Mouse (Mus musculus): Measurements from ENCODE around the gene Gm960. TPM values are rescaled to one million over a fixed set of nuclear protein-coding genes. Genes with fewer than 3 reads are reported as not detected.

Gene Gm960
- polyA plus RNA-seq, 3 experiments from 2014 or later = not detected

DNA sequence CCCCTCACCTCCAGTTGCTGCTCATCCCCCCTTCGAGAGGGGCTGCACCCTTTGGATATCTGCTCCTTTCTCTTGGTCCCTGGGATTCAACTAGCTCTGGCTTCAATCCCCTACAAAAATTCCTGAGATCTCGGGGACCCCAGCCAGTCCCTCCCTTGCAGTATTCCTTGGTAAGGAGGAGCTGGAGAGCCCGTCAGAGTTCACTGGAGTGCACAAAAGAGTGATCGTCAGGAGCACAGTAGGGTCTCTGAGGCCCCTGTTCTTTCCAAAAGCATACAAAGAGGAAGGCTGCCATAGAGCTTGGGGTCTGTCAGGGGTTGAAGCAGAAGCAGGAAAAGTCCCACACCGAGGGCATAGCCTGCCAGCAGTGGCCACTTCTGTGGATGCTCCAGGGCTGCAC, 75.7 kb downstream of the Gm960 start:
- ATAC-seq = no peak

DNA sequence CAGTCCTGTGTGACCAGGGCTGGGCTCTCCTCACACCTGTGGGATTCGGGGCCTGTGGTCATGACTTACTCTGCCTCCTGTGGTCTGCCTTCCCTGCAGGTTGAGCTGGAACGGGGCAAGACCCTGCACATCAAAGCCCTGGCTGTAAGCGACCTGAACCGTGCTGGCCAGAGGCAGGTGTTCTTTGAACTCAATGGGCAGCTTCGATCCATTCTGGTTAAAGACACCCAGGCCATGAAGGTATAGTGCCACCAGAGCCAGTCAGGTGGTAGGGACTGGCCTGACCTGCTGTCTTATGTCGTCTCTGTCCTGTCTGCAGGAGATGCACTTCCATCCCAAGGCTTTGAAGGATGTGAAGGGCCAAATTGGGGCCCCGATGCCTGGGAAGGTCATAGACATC, 77.7 kb downstream of the Gm960 start:
- no peak for ATAC-seq

DNA sequence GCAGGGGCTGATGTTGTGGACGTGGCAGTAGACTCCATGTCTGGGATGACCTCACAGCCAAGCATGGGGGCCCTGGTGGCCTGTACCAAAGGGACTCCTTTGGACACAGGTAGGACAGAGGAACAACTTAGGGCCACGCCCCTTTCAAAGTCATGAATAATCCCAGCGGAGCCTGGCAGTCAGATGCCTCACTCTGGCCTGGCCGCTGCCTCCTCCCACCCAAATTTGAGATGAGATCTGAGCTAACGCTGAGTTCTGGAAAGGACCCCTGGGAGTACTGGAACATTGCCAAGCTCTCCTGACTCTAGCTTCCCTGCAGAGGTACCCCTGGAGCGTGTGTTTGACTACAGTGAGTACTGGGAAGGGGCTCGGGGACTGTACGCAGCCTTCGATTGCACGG, 79.0 kb downstream of the Gm960 start:
- ATAC-seq = no peak

DNA sequence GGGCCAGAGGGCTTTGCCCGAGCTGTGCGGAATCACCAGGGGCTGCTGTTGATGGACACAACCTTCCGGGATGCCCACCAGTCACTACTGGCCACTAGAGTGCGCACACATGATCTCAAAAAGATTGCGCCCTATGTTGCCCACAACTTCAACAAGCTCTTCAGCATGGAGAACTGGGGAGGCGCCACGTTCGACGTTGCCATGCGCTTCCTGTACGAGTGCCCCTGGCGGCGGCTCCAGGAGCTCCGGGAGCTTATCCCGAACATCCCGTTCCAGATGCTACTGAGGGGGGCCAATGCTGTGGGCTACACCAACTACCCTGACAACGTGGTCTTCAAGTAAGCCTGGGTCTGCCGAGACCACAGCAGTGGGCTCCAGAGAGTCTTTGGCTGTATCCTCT, 80.3 kb downstream of the Gm960 start:
- no peak for ATAC-seq

DNA sequence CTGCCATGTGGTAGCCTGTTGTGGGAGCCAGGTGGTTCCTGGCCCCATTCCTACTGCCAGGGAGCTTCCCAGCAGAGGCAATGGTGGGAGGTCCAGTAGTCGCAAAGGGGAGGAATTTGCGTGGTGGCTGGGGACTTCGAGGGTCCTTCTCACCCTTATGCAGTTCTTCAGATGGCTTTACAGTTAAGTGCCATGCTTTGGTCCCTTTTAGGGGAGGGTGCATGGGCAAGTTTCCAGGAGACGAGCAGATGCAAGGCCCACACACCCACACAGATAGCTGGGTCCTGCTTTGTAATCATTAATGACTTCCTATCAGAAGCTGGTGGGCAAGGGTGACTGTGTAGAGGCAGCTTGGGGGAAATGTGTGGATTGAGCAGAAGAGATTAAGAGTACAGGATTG, 81.9 kb downstream of the Gm960 start:
- no peak for ATAC-seq

- ATAC-seq = peak; percentile 46
These were observed 83.0 kb downstream of the Gm960 start, which contains the start of gene Lrfn4 for GRCm38 (mm10) chr19:4615151-4616093. TSS of gene Lrfn4 (minus strand) at chr19:4615667.

GRCm38 (mm10) chr19:4614305-4615150, 83.9 kb downstream of the Gm960 start:
- no peak for ATAC-seq

DNA sequence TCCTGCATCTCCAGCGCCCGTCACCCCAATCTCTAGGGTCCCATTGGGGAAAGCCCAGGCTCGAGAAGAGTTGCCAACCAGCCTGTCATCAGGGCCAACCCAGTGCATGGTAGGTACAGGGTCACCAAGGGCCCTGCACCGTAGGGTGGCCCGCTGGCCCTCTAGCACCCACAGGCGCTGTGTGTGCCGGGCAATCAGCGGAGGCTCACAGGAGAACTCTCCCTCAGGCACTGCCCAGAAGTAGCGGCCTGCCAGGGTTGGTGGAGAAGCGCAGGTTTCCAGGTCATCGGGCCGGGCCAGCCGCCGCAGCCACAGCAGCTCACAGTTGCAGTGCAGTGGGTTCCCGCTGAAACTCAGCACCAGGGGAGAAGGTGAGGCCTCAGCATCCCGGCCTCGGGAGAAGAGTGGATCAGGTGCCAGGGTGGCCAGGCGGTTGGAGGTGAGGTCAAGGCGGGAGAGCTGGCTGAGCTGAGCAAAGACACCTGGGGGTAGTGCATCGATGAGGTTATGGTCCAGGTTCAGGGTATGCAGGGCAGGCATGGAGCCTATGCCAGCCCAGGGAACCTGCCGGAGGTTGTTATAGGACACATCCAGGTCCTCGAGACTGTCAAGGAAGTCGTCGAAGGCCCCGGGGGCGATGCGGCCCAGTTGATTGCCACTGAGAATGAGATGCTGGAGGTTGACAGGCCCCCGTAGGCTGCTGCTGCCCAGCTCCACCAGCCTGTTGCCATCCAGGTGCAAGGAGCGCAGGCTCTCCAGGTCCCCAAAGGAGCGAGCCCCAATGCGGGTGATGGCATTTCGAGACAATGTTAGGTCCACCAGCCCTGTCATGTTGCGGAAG, 84.8 kb downstream of the Gm960 start:
- no peak for ATAC-seq

GRCm38 (mm10) chr19:4612181-4612961, 86.1 kb downstream of the Gm960 start:
- no peak for ATAC-seq

DNA sequence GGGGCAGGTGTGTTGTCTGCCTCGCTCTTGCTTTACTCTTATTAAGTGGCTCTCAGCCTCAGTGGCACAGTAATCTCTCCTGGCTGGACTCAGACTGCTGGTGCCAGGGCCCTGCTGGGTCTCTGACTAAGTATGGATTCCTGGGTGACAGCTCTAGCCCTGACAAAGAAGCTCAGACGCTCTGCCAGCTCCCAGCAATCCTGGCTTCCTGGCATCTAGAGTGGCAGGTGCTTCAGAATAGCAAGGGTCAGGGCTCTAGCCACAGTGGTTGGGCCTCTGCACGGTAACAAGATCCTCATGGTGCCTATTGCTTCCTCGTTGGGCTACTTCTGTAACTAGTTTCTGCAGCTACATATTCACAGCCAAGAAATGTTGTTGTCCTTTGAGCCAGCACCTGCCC, 88.4 kb downstream of the Gm960 start:
- no peak for ATAC-seq

DNA sequence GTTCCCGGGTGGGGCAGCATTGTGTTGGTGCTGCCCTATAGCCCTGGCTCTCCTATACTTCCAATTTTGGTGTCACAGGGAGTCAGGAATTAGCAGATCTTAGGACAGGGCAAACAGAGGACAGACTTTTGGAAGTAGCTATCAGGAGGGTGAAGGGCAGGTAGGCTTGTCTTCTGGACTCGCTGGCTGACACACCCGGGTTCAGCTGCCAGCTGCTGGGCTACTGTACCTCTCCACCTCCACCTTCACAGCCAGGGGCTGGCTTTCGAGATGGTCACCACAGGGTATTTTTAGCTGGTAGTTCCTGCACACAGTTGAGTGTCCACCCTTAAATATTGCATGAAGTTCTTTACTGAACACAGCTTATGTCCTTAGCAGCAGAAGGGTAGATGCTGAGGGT, 90.0 kb downstream of the Gm960 start:
- no peak for ATAC-seq

DNA sequence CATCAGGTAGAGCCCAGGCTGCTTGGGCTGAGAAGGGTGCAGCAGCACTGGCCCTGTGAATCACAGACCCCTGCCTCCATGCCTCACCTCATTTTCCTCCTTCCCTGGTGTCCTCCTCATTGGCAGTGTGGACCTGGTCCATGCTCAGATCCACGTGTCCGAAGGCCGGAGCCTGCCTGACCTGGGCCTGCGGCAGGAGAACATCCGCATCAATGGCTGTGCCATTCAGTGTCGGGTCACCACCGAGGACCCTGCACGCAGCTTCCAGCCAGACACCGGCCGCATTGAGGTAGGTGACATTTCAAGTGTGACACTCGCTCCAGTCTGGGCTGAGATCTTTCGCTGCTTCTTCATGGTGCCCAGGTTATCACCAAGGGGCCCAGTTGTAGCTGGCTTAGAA, 91.1 kb downstream of the Gm960 start:
- no peak for ATAC-seq

DNA sequence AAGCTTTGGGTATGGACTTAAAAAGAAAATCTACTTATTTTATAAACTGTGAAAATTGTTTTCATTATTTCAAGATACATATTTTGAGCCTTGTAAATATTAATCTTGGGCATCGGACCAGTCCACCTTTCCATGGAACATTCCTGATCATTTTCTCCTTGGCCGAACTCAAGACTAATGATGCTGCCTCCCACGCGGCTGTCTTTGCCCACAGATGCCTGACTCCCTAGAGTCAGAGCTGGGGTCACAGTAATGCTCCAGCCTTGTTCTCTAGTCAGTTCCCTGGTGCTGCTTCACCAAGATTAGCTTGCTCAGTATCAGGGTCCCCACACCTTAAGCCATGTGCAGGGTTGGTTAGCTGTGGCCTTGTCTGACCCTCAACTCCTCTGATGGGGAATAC, 92.8 kb downstream of the Gm960 start:
- ATAC-seq = no peak

GRCm38 (mm10) chr19:4603801-4604723, 94.4 kb downstream of the Gm960 start:
- ATAC-seq = no peak

- ATAC-seq = no peak
These were observed 96.0 kb downstream of the Gm960 start for GRCm38 (mm10) chr19:4602459-4602858.

GRCm38 (mm10) chr19:4596071-4596470, 102.4 kb downstream of the Gm960 start:
- ATAC-seq = no peak

GRCm38 (mm10) chr19:4593792-4594522, 104.5 kb downstream of the Gm960 start:
- ATAC-seq = no peak

GRCm38 (mm10) chr19:4590025-4590424, 108.4 kb downstream of the Gm960 start:
- ATAC-seq = peak; percentile 74

DNA sequence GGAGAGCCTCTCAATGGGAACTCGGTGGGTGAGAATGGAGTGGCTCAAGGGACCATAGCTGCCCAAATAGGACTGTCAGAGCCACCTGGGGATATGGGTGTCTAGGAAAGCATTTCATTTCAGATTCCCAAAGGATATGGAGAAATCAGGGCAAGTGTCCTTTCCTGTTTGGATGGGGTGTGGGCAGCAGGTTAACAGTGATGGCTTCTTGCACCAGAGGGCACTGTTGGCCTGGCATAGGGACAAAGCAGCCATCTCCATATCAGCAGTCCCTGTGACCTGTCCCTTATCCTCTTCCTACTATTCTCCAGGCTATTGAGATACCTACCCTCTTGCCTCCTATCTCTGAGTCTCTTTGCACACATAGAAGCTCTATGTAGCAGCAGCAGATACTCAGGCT, 109.4 kb downstream of the Gm960 start:
- no peak for ATAC-seq

DNA sequence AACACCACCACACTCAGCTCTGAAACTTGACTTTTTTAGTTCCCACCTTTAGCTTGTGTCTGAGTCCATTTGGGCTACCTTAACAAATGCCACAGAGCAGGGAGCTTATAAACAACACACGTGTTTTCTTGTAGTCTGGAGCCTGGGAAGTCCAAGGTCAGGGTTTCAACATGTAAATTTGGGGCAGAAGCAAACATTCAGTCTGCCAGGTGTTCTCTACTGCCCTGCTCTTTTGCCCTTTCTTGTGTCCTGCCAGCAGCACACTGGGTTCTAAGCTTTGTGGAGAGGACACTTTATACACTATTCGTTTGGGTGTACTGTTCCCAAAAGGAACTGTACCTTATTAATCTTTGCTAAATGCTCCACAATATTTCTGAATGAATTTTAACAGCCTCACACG, 110.0 kb downstream of the Gm960 start:
- ATAC-seq = no peak

All from inflammation-experienced regulatory T-cells, adult 6 months (primary cell).